Mouse (Mus musculus) common myeloid progenitor, adult 5-6 weeks (primary cell): ENCODE data around the gene Olfr1016. TPM values are rescaled to one million over a fixed set of nuclear protein-coding genes. Genes with fewer than 3 reads are reported as not detected.

ENCODE experiments used
- ATAC-seq: replicated peaks from 2 replicates; pipeline ENCODE4 v1.8.0; 2016; ENCODE audit warnings: low read depth, mild to moderate bottlenecking, moderate TSS enrichment, inconsistent platforms; ENCODE audit not compliant: poor library complexity, severe bottlenecking
- total RNA-seq: library from RNA; stranded (forward); fragments of 200-1000, 187-1606 nt; gene quantifications from 2 replicates; pipeline ENCODE4 v1.2.3, GENCODE M21; 2017

Olfr1016 gene
- total RNA-seq, result not detected in 2 replicates

- no peak for ATAC-seq
These were observed at the start of gene Olfr1016 for GRCm38 (mm10) chr2:85802444-85802843. Gene Olfr1016 (minus strand): TSS chr2:85802544.

- no peak for ATAC-seq
These were observed 44.4 kb upstream of the Olfr1016 start, which contains the start of gene Olfr1020 for GRCm38 (mm10) chr2:85846730-85847129. Gene Olfr1020 (plus strand): TSS chr2:85847030.

- ATAC-seq, result no peak
These were observed 43.0 kb upstream of the Olfr1016 start, which contains the start of gene Olfr1019 for GRCm38 (mm10) chr2:85845383-85845782. Gene Olfr1019 (minus strand): TSS chr2:85845483.

GRCm38 (mm10) chr2:85818179-85818578 lies 15.8 kb upstream of the Olfr1016 start, which contains the start of gene Olfr1018:
Gene Olfr1018 (plus strand): TSS chr2:85818479.
- ATAC-seq, result no peak

- ATAC-seq, result no peak
These were observed 2.2 kb upstream of the Olfr1016 start for GRCm38 (mm10) chr2:85804501-85804900.

GRCm38 (mm10) chr2:85792331-85792730 lies 10.0 kb downstream of the Olfr1016 start:
- ATAC-seq, result no peak

- ATAC-seq, result no peak
These were observed 20.6 kb downstream of the Olfr1016 start, which contains the start of gene Olfr1015 for GRCm38 (mm10) chr2:85781717-85782116. Gene Olfr1015 (plus strand): TSS chr2:85782017.

GRCm38 (mm10) chr2:85772413-85772812 lies 29.9 kb downstream of the Olfr1016 start, which contains the start of gene Olfr1014:
Gene Olfr1014 (plus strand): TSS chr2:85772713.
- ATAC-seq, result no peak

- no peak for ATAC-seq
These were observed 35.5 kb downstream of the Olfr1016 start, which contains the start of gene Olfr1013 for GRCm38 (mm10) chr2:85766798-85767197. Gene Olfr1013 (plus strand): TSS chr2:85767098.

- no peak for ATAC-seq
These were observed 39.7 kb downstream of the Olfr1016 start, which contains the start of gene Olfr1012 for GRCm38 (mm10) chr2:85762666-85763065. Gene Olfr1012 (minus strand): TSS chr2:85762766.

- no peak for ATAC-seq
These were observed 48.5 kb downstream of the Olfr1016 start for GRCm38 (mm10) chr2:85753822-85754221.

Other genes starting within 250 kb of the Olfr1016 start
- gene Olfr996, start 223.3 kb downstream of the Olfr1016 start, total RNA-seq, result not detected in 2 replicates
- gene Olfr998, start 213.6 kb downstream of the Olfr1016 start, total RNA-seq, result not detected in 2 replicates
- not detected in 2 replicates for gene Olfr1000, start 190.6 kb downstream of the Olfr1016 start, total RNA-seq
- not detected in 2 replicates for gene Olfr1002, start 151.8 kb downstream of the Olfr1016 start, total RNA-seq
- gene Olfr154, start 138.1 kb downstream of the Olfr1016 start, total RNA-seq, result not detected in 2 replicates
- not detected in 2 replicates for gene Olfr1006, start 123.8 kb downstream of the Olfr1016 start, total RNA-seq
- not detected in 2 replicates for gene Olfr1008, start 113.1 kb downstream of the Olfr1016 start, total RNA-seq
- not detected in 2 replicates for gene Olfr1009, start 87.1 kb downstream of the Olfr1016 start, total RNA-seq
- gene Olfr1012, start 39.8 kb downstream of the Olfr1016 start, total RNA-seq, result not detected in 2 replicates
- not detected in 2 replicates for gene Olfr1013, start 35.4 kb downstream of the Olfr1016 start, total RNA-seq
- gene Olfr1014, start 29.8 kb downstream of the Olfr1016 start, total RNA-seq, result not detected in 2 replicates
- gene Olfr1015, start 20.5 kb downstream of the Olfr1016 start, total RNA-seq, result not detected in 2 replicates
- not detected in 2 replicates for gene Olfr1018, start 15.9 kb upstream of the Olfr1016 start, total RNA-seq
- gene Olfr1019, start 42.9 kb upstream of the Olfr1016 start, total RNA-seq, result not detected in 2 replicates
- gene Olfr1020, start 44.5 kb upstream of the Olfr1016 start, total RNA-seq, result not detected in 2 replicates
- gene Olfr1022, start 66.0 kb upstream of the Olfr1016 start, total RNA-seq, result not detected in 2 replicates
- not detected in 2 replicates for gene Olfr1023, start 83.1 kb upstream of the Olfr1016 start, total RNA-seq
- gene Olfr1024, start 102.5 kb upstream of the Olfr1016 start, total RNA-seq, result not detected in 2 replicates
- gene Olfr1025-ps1, start 112.6 kb upstream of the Olfr1016 start, total RNA-seq, result not detected in 2 replicates
- gene Olfr1026, start 119.0 kb upstream of the Olfr1016 start, total RNA-seq, result not detected in 2 replicates
- not detected in 2 replicates for gene Olfr1028, start 147.9 kb upstream of the Olfr1016 start, total RNA-seq
- gene Olfr1029, start 171.4 kb upstream of the Olfr1016 start, total RNA-seq, result not detected in 2 replicates
- gene Olfr1030, start 176.7 kb upstream of the Olfr1016 start, total RNA-seq, result not detected in 2 replicates
- not detected in 2 replicates for gene Olfr1031, start 187.8 kb upstream of the Olfr1016 start, total RNA-seq
- gene Olfr1032, start 203.0 kb upstream of the Olfr1016 start, total RNA-seq, result not detected in 2 replicates
- 0.18 TPM in 1 of 2 replicates, not detected in the other for gene Olfr1033, start 218.1 kb upstream of the Olfr1016 start, total RNA-seq
- not detected in 2 replicates for gene Olfr1034, start 243.3 kb upstream of the Olfr1016 start, total RNA-seq